Comparison of ENCODE assay signal across 27 mouse cellular contexts in genomic region chr9:45255431-45255830, GRCm38 (mm10). TPM values are rescaled to one million over a fixed set of nuclear protein-coding genes. Genes with fewer than 3 reads are reported as not detected.
DNase-seq lines count a peak whose midpoint lies in the region; ATAC-seq and TF ChIP-seq lines count a peak whose summit lies in the region.
"Had no signal": no experiment of that assay in that cellular context is flagged by ENCODE, and none has a peak within 500 bp of the region (broad histone marks: within the 10 kb centered on the region; RNA-seq: fewer than 3 reads in every experiment).

No protein-coding gene starts in this region.

- H3K4me1 ChIP-seq in kidney, adult 2 months (ENCODE audit: control insufficient read depth, insufficient read depth, low read length) = no peaks in the 10 kb centered on the region
- H3K4me1 ChIP-seq in kidney, embryonic 14.5 days (ENCODE audit: control insufficient read depth, insufficient read depth, low read length) = no peaks in the 10 kb centered on the region
- peaks cover 15% of the 10 kb centered on the region; the same call in 1 of the 2 replicates for H3K4me1 ChIP-seq in spleen, adult 2 months (ENCODE audit: control insufficient read depth, insufficient read depth, insufficient read length)
- H3K4me1 ChIP-seq: embryonic facial prominence, embryonic 13.5 days; embryonic facial prominence, embryonic 15.5 days; forebrain, embryonic 12.5 days had no signal

- H3K4me3 ChIP-seq in kidney, adult 2 months (ENCODE audit: insufficient read depth, low read depth, low read length) = no peak overlapping the region
- H3K4me3 ChIP-seq in kidney, embryonic 14.5 days (ENCODE audit: low read length) = no peak overlapping the region
- no peak overlapping the region for H3K4me3 ChIP-seq in spleen, adult 2 months (ENCODE audit: extremely low read depth, insufficient read depth, insufficient read length)
- H3K4me3 ChIP-seq: embryonic facial prominence, embryonic 13.5 days; embryonic facial prominence, embryonic 15.5 days; erythroblast, embryonic 14.5 days; forebrain, embryonic 10.5 days; forebrain, embryonic 12.5 days had no signal

- no peak for TF ChIP-seq CTCF in kidney, adult 2 months (conservative IDR thresholded peaks at IDR 0.05; ENCODE audit: insufficient read depth, insufficient read length, low read depth, low read length)
- TF ChIP-seq CTCF in spleen, adult 2 months (IDR thresholded peaks at IDR 0.05; ENCODE audit: extremely low read depth, insufficient read depth, insufficient read length, insufficient replicate concordance) = no peak

- H3K27me3 ChIP-seq in kidney, adult 2 months (replicated peaks; ENCODE audit: control insufficient read depth, insufficient read depth, low read length) = no peaks in the 10 kb centered on the region
- H3K27me3 ChIP-seq in kidney, embryonic 14.5 days (ENCODE audit: control insufficient read depth, insufficient read depth, low read length) = no peaks in the 10 kb centered on the region
- no peaks in the 10 kb centered on the region for H3K27me3 ChIP-seq in spleen, adult 2 months (ENCODE audit: control insufficient read depth, insufficient read depth, low read length)
- H3K27me3 ChIP-seq: embryonic facial prominence, embryonic 15.5 days had no signal

- 67% methylated on average over 4 of the region's 4 CpGs for WGBS in kidney, adult 2 months
- 86% methylated on average over 4 of the region's 4 CpGs for WGBS in kidney, embryonic 14.5 days
- WGBS in spleen, adult 2 months = 91% methylated on average over 4 of the region's 4 CpGs

- no peak for TF ChIP-seq POLR2A in kidney, adult 2 months (IDR thresholded peaks at IDR 0.05; ENCODE audit: low read depth, low read length)
- no peak for TF ChIP-seq POLR2A in spleen, adult 2 months (IDR thresholded peaks at IDR 0.05; ENCODE audit: low read depth, low read length)

- DNase-seq in kidney, adult 2 months = peak; percentile 60
- DNase-seq in kidney, postnatal 4 days = no peak
- DNase-seq in kidney, adult 9 months = peak; percentile 62
- DNase-seq in kidney, postnatal 10 days = no peak
- DNase-seq in kidney, postnatal 25 days = peak; percentile 5 to 45
- DNase-seq in spleen, adult 2 months (ENCODE audit: low read depth in 1 of 2, low spot score in 2 of 2) = no peak
- DNase-seq in spleen, adult 12 weeks (ENCODE audit: low spot score) = no peak
- DNase-seq: adrenal gland, adult 2 months; adrenal gland, postnatal 10 days; adrenal gland, postnatal 25 days; cerebellum, adult 11 months; cerebellum, adult 18-20 months; cerebellum, adult 8-10 months; cerebellum, adult 9-11 months; cerebellum, postnatal 14 days; cerebellum, postnatal 36 days; embryo, embryonic 11 days had no signal

- H3K9me3 ChIP-seq in kidney, embryonic 14.5 days (ENCODE audit: control insufficient read depth, low read length) = no peaks in the 10 kb centered on the region
- H3K9me3 ChIP-seq: embryonic facial prominence, embryonic 13.5 days; embryonic facial prominence, embryonic 15.5 days; forebrain, embryonic 10.5 days; forebrain, embryonic 12.5 days had no signal

- ATAC-seq in kidney, embryonic 14.5 days (ENCODE audit: low FRiP score, low TSS enrichment) = no peak
- ATAC-seq: forebrain, embryonic 14.5 days had no signal

- no peaks in the 10 kb centered on the region for H3K36me3 ChIP-seq in kidney, adult 2 months (ENCODE audit: control insufficient read depth, insufficient read depth, low read length)
- H3K36me3 ChIP-seq in kidney, embryonic 14.5 days (ENCODE audit: control insufficient read depth, insufficient read depth, low read length) = no peaks in the 10 kb centered on the region
- H3K36me3 ChIP-seq in spleen, adult 2 months (ENCODE audit: control insufficient read depth, insufficient read depth, low read length) = peaks cover 58% of the 10 kb centered on the region
- H3K36me3 ChIP-seq: embryonic facial prominence, embryonic 13.5 days; embryonic facial prominence, embryonic 15.5 days; forebrain, embryonic 10.5 days; forebrain, embryonic 12.5 days had no signal

- no peak overlapping the region for H3K9ac ChIP-seq in kidney, embryonic 14.5 days (ENCODE audit: low read depth, low read length)
- H3K9ac ChIP-seq: embryonic facial prominence, embryonic 13.5 days; embryonic facial prominence, embryonic 15.5 days; forebrain, embryonic 12.5 days had no signal

- no peak overlapping the region for H3K4me2 ChIP-seq in kidney, embryonic 14.5 days (replicated peaks; ENCODE audit: low read depth, low read length)
- H3K4me2 ChIP-seq: embryonic facial prominence, embryonic 13.5 days; embryonic facial prominence, embryonic 15.5 days; forebrain, embryonic 12.5 days had no signal

- no peak overlapping the region for H3K27ac ChIP-seq in kidney, adult 2 months (ENCODE audit: insufficient read depth, low read depth, low read length)
- H3K27ac ChIP-seq in kidney, embryonic 14.5 days (ENCODE audit: low read depth, low read length) = no peak overlapping the region
- H3K27ac ChIP-seq in spleen, adult 2 months (ENCODE audit: insufficient read depth, low read length) = 0 out of 2 replicates have a peak overlapping the region, but pooled peaks have one; percentile 2
- H3K27ac ChIP-seq: embryonic facial prominence, embryonic 13.5 days; embryonic facial prominence, embryonic 15.5 days; forebrain, embryonic 10.5 days; forebrain, embryonic 12.5 days had no signal

RNA-seq across cellular contexts. Expression of gene Il10ra, which starts 13.5 kb away (rescaled TPM):
- polyA plus RNA-seq in kidney, adult 2 months (2012; rRNA removed) = 3.3 and 5.3 TPM in 2 replicates
- 0.31 and 0.97 TPM in 2 replicates for polyA plus RNA-seq in kidney, embryonic 14.5 days (2014; fragmentation: Nextera tagmentation; extraction: Ambion mirVana)
- 60.6 and 65.1 TPM in 2 replicates for polyA plus RNA-seq in spleen, adult 2 months (2012; rRNA removed)
- polyA plus RNA-seq: C2C12 had no signal

RNA-seq across cellular contexts. Expression of gene Tmprss4, which starts 51.5 kb away (rescaled TPM):
- 1.2 and 1.5 TPM in 2 replicates for polyA plus RNA-seq in kidney, adult 2 months (2012; rRNA removed)
- 0.26 and 1.1 TPM in 2 replicates for polyA plus RNA-seq in kidney, embryonic 14.5 days (2014; fragmentation: Nextera tagmentation; extraction: Ambion mirVana)
- 0.33 and 0.52 TPM in 2 replicates for polyA plus RNA-seq in spleen, adult 2 months (2012; rRNA removed)
- polyA plus RNA-seq: adrenal gland, adult 2 months; brain, embryonic 14.5 days; C2C12; embryonic facial prominence, embryonic 11.5 days; erythroblast, embryonic 14.5 days; forebrain, embryonic 14.5 days had no signal

Comparison
In these comparisons a context has a peak if more than half of its experiments do, and no peak if none do; other contexts are left out.
1. DNase-seq: peak in kidney, adult 2 months (single experiment), kidney, adult 9 months (single experiment) and kidney, postnatal 25 days (2 of 2); none in kidney, postnatal 4 days (0 of 2), kidney, postnatal 10 days (single experiment), spleen, adult 2 months (0 of 2) and spleen, adult 12 weeks (single experiment).